20 mouse cellular contexts compared by ENCODE assay signal in genomic region chr4:138509901-138510300, GRCm38 (mm10). TPM values are rescaled to one million over a fixed set of nuclear protein-coding genes. Genes with fewer than 3 reads are reported as not detected.
DNase-seq lines count a peak whose midpoint lies in the region; ATAC-seq and TF ChIP-seq lines count a peak whose summit lies in the region.
"Had no signal": no experiment of that assay in that cellular context is flagged by ENCODE, and none has a peak within 500 bp of the region (broad histone marks: within the 10 kb centered on the region; RNA-seq: fewer than 3 reads in every experiment).

No protein-coding gene starts in this region.

- TF ChIP-seq POLR2A in lung, adult 2 months (IDR thresholded peaks at IDR 0.05; ENCODE audit: borderline replicate concordance, extremely low read depth, low read depth, low read length): no peak

- no peaks in the 10 kb centered on the region for H3K9me3 ChIP-seq in liver, postnatal 0 days (ENCODE audit: low read length)
- H3K9me3 ChIP-seq: embryonic facial prominence, embryonic 10.5 days; embryonic facial prominence, embryonic 12.5 days; forebrain, embryonic 13.5 days; forebrain, embryonic 15.5 days had no signal

- DNase-seq in liver, postnatal 0 days: peak; percentile 59
- DNase-seq in liver (no peak), NIH3T3 (ENCODE audit: low read depth) (peak; percentile 12)
- peak; percentile 14 for DNase-seq in Muller cell, postnatal 12 days (ENCODE audit: inconsistent ontology term)
- no peak for DNase-seq in T-cell, adult 2 months (ENCODE audit: low spot score)
- no peak for DNase-seq in lung, adult 2 months
- DNase-seq: adrenal gland, adult 8-10 months; adrenal gland, postnatal 14 days; adrenal gland, postnatal 36 days; cerebellum, adult 11-12 months; cerebellum, adult 2 months; cerebellum, adult 9-10 months; cerebellum, postnatal 10 days; cerebellum, postnatal 25 days; forebrain, postnatal 0 days had no signal

- no peak overlapping the region for H3K27ac ChIP-seq in liver, postnatal 0 days (ENCODE audit: low read depth)
- H3K27ac ChIP-seq: embryonic facial prominence, embryonic 10.5 days; embryonic facial prominence, embryonic 12.5 days; forebrain, embryonic 13.5 days; forebrain, embryonic 15.5 days had no signal

- no peak overlapping the region for H3K9ac ChIP-seq in liver, postnatal 0 days (replicated peaks)
- H3K9ac ChIP-seq: embryonic facial prominence, embryonic 12.5 days; forebrain, embryonic 13.5 days; forebrain, embryonic 15.5 days; forebrain, postnatal 0 days had no signal

- ATAC-seq in liver, postnatal 0 days: peak; percentile 94
- ATAC-seq: activated CD4-positive, CD25-positive, alpha-beta regulatory T cell, adult 4 months; forebrain, embryonic 13.5 days; forebrain, embryonic 15.5 days; forebrain, postnatal 0 days had no signal

- no peak for TF ChIP-seq EP300 in liver, postnatal 0 days (IDR thresholded peaks at IDR 0.05; ENCODE audit: low read depth)

- no peak overlapping the region for H3K4me2 ChIP-seq in liver, postnatal 0 days (ENCODE audit: low read depth, low read length)
- H3K4me2 ChIP-seq: embryonic facial prominence, embryonic 12.5 days; forebrain, embryonic 13.5 days; forebrain, embryonic 15.5 days had no signal

- H3K4me3 ChIP-seq in liver, postnatal 0 days (ENCODE audit: low read depth, low read length): no peak overlapping the region
- no peak overlapping the region for H3K4me3 ChIP-seq in lung, adult 2 months (replicated peaks; ENCODE audit: extremely low read depth, low read depth, low read length)
- H3K4me3 ChIP-seq: embryonic facial prominence, embryonic 10.5 days; embryonic facial prominence, embryonic 12.5 days; forebrain, embryonic 13.5 days; forebrain, embryonic 15.5 days had no signal

- TF ChIP-seq CTCF in liver, postnatal 0 days (IDR thresholded peaks at IDR 0.05; ENCODE audit: low read depth): no peak
- TF ChIP-seq CTCF in lung, adult 2 months (IDR thresholded peaks at IDR 0.05; ENCODE audit: insufficient read depth, low read length): no peak

- no peaks in the 10 kb centered on the region for H3K36me3 ChIP-seq in liver, postnatal 0 days (replicated peaks; ENCODE audit: insufficient read depth, low read length)
- H3K36me3 ChIP-seq: embryonic facial prominence, embryonic 10.5 days; embryonic facial prominence, embryonic 12.5 days; forebrain, embryonic 15.5 days had no signal

- peaks cover 3% of the 10 kb centered on the region; the same call in 1 of the 2 replicates for H3K4me1 ChIP-seq in liver, postnatal 0 days (ENCODE audit: insufficient read depth)
- H3K4me1 ChIP-seq in lung, adult 2 months (ENCODE audit: control insufficient read depth, insufficient read depth, low read length): no peaks in the 10 kb centered on the region

- 60% methylated on average over 11 of the region's 11 CpGs for WGBS in liver, postnatal 0 days (ENCODE audit: insufficient replicate concordance)
- 36% methylated on average over 11 of the region's 11 CpGs for WGBS in lung, adult 2 months

- peaks cover 10% of the 10 kb centered on the region; the same call in 1 of the 2 replicates for H3K27me3 ChIP-seq in liver, postnatal 0 days (ENCODE audit: insufficient read depth, low read length)
- H3K27me3 ChIP-seq: forebrain, embryonic 15.5 days had no signal

RNA-seq across cellular contexts. Expression of gene Camk2n1, which starts 55.8 kb away (rescaled TPM):
- 5.5 and 6.1 TPM in 2 replicates for polyA plus RNA-seq in liver, postnatal 0 days (2015; fragmentation: Nextera tagmentation; extraction: Ambion mirVana)
- 21.7 and 26.9 TPM in 2 replicates for polyA plus RNA-seq in lung, adult 2 months (2012; rRNA removed)

Comparison
In these comparisons a context has a peak if more than half of its experiments do, and no peak if none do; other contexts are left out.
1. DNase-seq: peak in liver, postnatal 0 days (single experiment), Muller cell, postnatal 12 days (single experiment) and NIH3T3 (single experiment); none in liver (single experiment), T-cell, adult 2 months (single experiment) and lung, adult 2 months (single experiment).